Mouse (Mus musculus): ENCODE data around the gene Gpr89. TPM values are rescaled to one million over a fixed set of nuclear protein-coding genes. Genes with fewer than 3 reads are reported as not detected.

The Gpr89 gene
- polyA plus RNA-seq, 1 experiment from 2014 or later = 38.5 TPM

DNA sequence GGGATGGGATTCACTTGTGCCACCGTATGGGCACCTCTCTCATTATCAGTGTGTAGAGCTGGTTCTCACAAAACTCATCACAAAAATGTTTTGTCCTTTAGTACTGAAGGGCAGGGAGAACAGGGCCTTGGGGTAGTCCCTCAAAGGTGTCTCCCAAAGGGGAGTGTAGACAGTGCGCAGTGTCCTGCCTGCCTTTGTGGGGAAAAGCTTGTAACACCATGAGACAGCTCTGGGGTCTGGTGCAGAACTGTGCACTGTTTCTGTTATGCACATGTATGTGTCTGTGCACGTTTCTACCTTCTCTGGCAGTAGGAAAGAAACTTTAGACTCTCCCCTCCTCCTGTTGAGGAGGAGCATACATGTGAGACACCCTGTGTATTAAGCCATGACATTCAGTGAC lies 37.3 kb downstream of the Gpr89 start:
- Histone ChIP-seq H3K27me3 (no peaks in the 10 kb centered on the region), H3K4me3 (no peak overlapping the region), H3K9me3 (no peaks in the 10 kb centered on the region), H3K9ac (no peak overlapping the region), H3K4me1 (replicated peaks) (no peaks in the 10 kb centered on the region), H3K4me2 (no peak overlapping the region), H3K27ac (replicated peaks) (no peak overlapping the region), H3K36me3 (peaks cover 49% of the 10 kb centered on the region)
- 93% methylated on average over 3 of the region's 3 CpGs for WGBS
- no peak for ATAC-seq (ENCODE audit: low FRiP score, low read depth)

DNA sequence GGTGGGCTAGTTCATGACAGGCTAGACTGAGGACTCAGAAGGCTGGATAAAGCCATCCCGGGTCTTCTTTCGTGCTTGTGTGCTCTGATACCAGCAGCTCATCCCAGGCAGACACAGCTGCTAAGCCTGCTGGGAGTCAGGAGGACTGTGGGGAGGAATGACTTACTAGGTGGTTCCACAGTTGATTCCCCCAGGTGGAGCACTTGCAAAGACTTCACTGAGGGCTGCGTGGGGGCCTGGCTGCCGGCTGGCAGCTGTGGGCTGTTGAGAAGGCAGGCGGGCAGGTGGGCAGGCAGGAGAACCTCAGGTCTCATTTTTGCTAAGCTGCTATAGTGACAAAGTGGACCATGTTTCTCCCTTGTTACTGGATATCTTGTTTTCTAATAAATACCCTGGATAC lies 44.6 kb downstream of the Gpr89 start:
- WGBS = 96% methylated on average over 5 of the region's 5 CpGs
- ATAC-seq (ENCODE audit: low FRiP score, low read depth) = no peak

DNA sequence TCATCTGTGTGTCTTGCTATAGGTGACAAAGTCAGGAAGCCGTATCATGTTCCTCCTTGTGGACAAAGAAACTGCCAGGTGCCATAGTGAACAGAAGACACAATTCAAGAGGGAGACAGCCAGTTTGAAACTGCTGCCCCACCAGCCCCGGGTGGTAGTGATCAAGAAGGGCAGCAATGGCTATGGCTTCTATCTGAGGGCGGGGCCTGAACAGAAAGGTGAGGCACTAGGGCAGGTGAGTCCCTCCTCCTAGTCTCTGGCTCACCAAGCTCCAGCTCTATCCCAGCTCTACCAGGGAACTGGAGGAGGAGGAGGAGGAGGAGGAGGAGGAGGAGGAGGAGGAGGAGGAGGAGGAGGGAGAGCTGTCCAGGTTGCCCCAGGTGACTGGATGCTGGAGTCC lies 49.3 kb downstream of the Gpr89 start:
- Histone ChIP-seq H3K4me2 (no peak overlapping the region), H3K36me3 (no peaks in the 10 kb centered on the region), H3K27ac (replicated peaks) (no peak overlapping the region), H3K4me3 (no peak overlapping the region), H3K4me1 (replicated peaks) (no peaks in the 10 kb centered on the region), H3K27me3 (no peaks in the 10 kb centered on the region), H3K9ac (no peak overlapping the region), H3K9me3 (no peaks in the 10 kb centered on the region)
- 78% methylated on average over 3 of the region's 3 CpGs for WGBS
- ATAC-seq (ENCODE audit: low FRiP score, low read depth) = no peak

More for the DNA sequence above, 44.6 kb downstream of the Gpr89 start:
- H3K4me1 ChIP-seq (replicated peaks) = no peaks in the 10 kb centered on the region
- H3K9ac ChIP-seq = no peak overlapping the region
- no peaks in the 10 kb centered on the region for H3K27me3 ChIP-seq
- H3K4me2 ChIP-seq = no peak overlapping the region
- no peak overlapping the region for H3K27ac ChIP-seq (replicated peaks)
- no peaks in the 10 kb centered on the region for H3K9me3 ChIP-seq
- H3K4me3 ChIP-seq = no peak overlapping the region
- H3K36me3 ChIP-seq = no peaks in the 10 kb centered on the region

DNA sequence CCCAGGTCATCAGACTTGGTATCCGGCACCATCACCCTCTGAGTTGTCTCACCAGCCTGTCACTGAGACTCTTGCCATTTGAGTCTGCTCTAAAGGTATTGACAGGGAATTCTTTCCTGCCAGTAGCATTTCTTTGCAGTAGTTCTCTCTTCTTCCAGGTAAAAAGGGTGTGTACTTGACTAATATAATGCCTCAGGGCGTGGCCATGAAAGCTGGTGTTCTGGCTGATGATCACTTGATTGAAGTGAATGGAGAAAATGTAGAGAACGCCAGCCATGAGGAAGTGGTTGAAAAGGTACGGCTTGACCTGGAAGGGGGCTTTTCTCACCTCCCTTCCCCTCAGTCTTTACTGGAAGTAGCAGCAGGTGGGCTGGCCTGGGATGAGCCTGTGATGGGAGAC lies 50.8 kb downstream of the Gpr89 start:
- ATAC-seq (ENCODE audit: low FRiP score, low read depth) = no peak
- 90% methylated on average over 4 of the region's 4 CpGs for WGBS
- Histone ChIP-seq H3K9ac (no peak overlapping the region), H3K4me2 (no peak overlapping the region), H3K27me3 (no peaks in the 10 kb centered on the region), H3K27ac (replicated peaks) (no peak overlapping the region), H3K36me3 (no peaks in the 10 kb centered on the region), H3K4me3 (no peak overlapping the region), H3K9me3 (no peaks in the 10 kb centered on the region), H3K4me1 (replicated peaks) (no peaks in the 10 kb centered on the region)

DNA sequence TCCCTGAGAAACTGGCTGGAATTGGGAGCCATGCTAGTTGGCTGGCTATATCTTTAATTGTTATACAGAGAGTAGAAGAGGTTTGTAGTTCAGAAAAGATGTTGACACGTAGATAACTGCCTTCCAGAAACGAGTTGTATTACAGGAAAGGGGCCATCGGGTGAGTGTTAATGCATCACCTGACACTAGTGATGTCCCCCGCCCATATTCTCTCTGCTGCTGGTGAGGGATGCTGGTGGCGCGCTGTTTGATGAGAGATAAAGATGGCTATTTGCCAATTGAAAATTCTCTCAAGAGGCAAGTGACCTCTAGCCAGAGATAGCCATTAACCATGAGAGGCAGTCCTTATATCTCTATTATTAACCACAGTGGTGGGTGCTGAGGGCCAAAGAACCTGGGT lies 52.6 kb downstream of the Gpr89 start:
- no peak overlapping the region for H3K4me2 ChIP-seq
- no peaks in the 10 kb centered on the region for H3K27me3 ChIP-seq
- no peaks in the 10 kb centered on the region for H3K36me3 ChIP-seq
- no peak overlapping the region for H3K4me3 ChIP-seq
- 75% methylated on average over 6 of the region's 6 CpGs for WGBS
- no peaks in the 10 kb centered on the region for H3K4me1 ChIP-seq (replicated peaks)
- H3K9ac ChIP-seq = no peak overlapping the region
- no peak overlapping the region for H3K27ac ChIP-seq (replicated peaks)
- ATAC-seq (ENCODE audit: low FRiP score, low read depth) = no peak
- no peaks in the 10 kb centered on the region for H3K9me3 ChIP-seq

DNA sequence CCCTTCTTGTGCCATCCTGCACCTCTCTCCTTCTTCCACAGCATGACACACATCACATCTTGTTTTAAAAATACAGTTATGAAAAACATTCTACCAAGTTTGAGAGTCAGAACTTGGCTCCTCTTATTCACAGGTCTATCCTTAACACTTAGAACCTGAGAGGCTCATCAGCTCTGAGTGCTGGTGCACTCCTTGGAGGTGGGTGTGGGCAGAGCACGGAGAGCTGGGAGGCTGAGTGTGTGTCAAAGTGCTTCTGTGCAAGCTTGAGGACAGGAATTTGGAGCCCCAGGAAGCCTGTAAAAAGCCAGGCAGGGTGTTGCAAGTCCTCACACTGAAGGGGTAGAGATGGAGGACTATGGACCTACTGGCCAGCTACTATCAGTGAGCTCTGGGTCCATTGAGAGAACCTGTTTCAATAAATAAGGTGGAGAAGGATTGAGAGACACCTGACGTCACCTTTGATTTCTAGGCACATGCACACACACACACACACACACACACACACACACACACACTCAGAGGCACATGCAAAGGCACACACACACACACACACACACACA lies 55.9 kb downstream of the Gpr89 start:
- H3K27ac ChIP-seq (replicated peaks) = no peak overlapping the region
- H3K9ac ChIP-seq = no peak overlapping the region
- H3K4me3 ChIP-seq = no peak overlapping the region
- no peak overlapping the region for H3K4me2 ChIP-seq
- H3K36me3 ChIP-seq = no peaks in the 10 kb centered on the region
- H3K4me1 ChIP-seq (replicated peaks) = no peaks in the 10 kb centered on the region
- H3K9me3 ChIP-seq = no peaks in the 10 kb centered on the region
- no peaks in the 10 kb centered on the region for H3K27me3 ChIP-seq
- 90% methylated on average over 2 of the region's 2 CpGs for WGBS
- no peak for ATAC-seq (ENCODE audit: low FRiP score, low read depth)

DNA sequence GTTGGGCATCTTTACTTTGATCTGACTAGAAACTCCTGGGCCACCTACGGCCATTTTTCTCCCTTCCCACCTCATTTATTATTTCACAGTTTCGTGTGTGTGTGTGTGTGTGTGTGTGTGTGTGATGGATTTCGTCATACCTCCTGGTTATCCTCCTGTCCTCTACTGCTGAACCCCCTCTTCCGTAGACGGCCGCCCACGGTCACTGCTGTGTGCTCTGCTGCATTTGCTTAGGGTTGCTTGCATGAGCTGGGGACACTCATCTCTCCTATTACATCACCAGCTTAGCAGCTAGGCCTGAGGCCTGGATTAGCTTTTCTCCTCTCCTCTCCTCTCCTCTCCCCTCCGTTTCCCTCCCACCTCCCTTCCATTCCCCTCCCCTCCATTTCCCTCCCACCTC lies 56.7 kb downstream of the Gpr89 start:
- Histone ChIP-seq H3K4me2 (no peak overlapping the region), H3K4me3 (no peak overlapping the region), H3K9ac (no peak overlapping the region), H3K36me3 (no peaks in the 10 kb centered on the region), H3K27ac (replicated peaks) (no peak overlapping the region), H3K27me3 (no peaks in the 10 kb centered on the region), H3K9me3 (no peaks in the 10 kb centered on the region), H3K4me1 (replicated peaks) (no peaks in the 10 kb centered on the region)
- 89% methylated on average over 7 of the region's 8 CpGs for WGBS
- no peak for ATAC-seq (ENCODE audit: low FRiP score, low read depth)

DNA sequence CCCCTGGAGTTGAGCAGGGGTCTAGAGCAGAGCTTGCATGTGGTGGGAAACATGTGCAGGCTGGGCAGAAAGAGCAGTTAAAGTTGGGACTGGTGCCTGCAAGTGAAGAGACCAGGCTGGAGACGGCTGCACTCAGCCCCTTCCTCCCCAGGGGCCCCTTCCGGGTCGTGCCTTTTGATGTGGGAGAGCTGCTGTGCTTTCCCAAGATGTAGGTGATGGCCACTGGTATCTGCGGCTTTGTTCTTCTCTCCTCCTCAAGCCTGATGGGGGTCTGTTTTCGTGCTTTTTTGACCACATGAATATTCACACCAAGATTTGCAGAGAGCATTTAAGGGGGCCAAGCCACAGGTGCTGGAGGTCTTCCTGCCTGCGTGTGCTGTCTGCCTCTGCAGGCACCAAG lies 57.5 kb downstream of the Gpr89 start:
- no peak for ATAC-seq (ENCODE audit: low FRiP score, low read depth)
- Histone ChIP-seq H3K4me2 (no peak overlapping the region), H3K27me3 (no peaks in the 10 kb centered on the region), H3K4me1 (replicated peaks) (no peaks in the 10 kb centered on the region), H3K9ac (no peak overlapping the region), H3K36me3 (no peaks in the 10 kb centered on the region), H3K9me3 (no peaks in the 10 kb centered on the region), H3K27ac (replicated peaks) (no peak overlapping the region), H3K4me3 (no peak overlapping the region)
- WGBS = 35% methylated on average over 6 of the region's 6 CpGs

DNA sequence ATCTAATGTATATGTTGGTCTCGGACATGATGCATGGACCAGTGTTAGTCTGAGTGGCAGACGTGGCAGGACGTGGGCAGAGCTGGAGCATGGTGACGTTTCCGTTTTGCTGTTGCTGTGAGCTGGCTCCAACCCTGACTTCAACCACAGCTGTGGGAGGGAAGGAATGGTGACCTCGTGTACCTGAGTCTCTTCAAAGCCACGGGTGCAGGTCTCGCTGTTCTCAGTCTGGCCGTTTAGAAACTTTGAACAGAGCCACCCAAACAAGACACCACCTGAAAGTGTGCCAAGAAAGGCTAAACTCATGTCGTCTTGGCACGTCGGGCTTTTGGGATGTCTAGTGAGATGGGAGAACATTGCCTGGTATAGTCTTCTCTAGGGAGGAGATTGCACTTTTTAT lies 58.2 kb downstream of the Gpr89 start:
- Histone ChIP-seq H3K27ac (replicated peaks) (no peak overlapping the region), H3K4me3 (no peak overlapping the region), H3K9ac (no peak overlapping the region), H3K4me1 (replicated peaks) (no peaks in the 10 kb centered on the region), H3K4me2 (no peak overlapping the region), H3K9me3 (no peaks in the 10 kb centered on the region), H3K36me3 (no peaks in the 10 kb centered on the region), H3K27me3 (no peaks in the 10 kb centered on the region)
- no peak for ATAC-seq (ENCODE audit: low FRiP score, low read depth)
- 87% methylated on average over 12 of the region's 12 CpGs for WGBS

DNA sequence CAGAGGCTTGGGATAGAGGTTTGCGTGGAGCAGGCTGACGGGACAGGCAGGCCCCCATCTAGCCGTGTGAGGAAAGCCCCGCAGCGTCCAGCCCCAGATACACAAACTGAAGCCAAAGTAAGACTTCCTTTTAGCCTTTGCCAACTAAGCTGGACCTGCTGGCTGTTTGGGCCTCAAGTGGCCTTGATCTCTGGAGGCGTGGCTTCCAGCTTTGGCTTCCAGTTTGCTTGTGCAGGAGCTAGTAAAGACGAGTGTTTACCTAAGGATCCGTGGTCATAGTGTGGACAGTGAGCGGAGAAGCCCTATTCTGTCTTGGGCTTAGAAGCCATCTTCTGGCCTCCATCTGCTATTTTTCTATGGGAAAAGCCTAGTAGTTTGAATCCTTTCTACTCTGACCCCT lies 59.3 kb downstream of the Gpr89 start:
- no peak overlapping the region for H3K9ac ChIP-seq
- H3K4me1 ChIP-seq (replicated peaks) = no peaks in the 10 kb centered on the region
- no peak overlapping the region for H3K4me2 ChIP-seq
- no peak overlapping the region for H3K4me3 ChIP-seq
- H3K9me3 ChIP-seq = no peaks in the 10 kb centered on the region
- no peak for ATAC-seq (ENCODE audit: low FRiP score, low read depth)
- H3K27me3 ChIP-seq = no peaks in the 10 kb centered on the region
- 89% methylated on average over 9 of the region's 9 CpGs for WGBS
- no peaks in the 10 kb centered on the region for H3K36me3 ChIP-seq
- H3K27ac ChIP-seq (replicated peaks) = no peak overlapping the region

DNA sequence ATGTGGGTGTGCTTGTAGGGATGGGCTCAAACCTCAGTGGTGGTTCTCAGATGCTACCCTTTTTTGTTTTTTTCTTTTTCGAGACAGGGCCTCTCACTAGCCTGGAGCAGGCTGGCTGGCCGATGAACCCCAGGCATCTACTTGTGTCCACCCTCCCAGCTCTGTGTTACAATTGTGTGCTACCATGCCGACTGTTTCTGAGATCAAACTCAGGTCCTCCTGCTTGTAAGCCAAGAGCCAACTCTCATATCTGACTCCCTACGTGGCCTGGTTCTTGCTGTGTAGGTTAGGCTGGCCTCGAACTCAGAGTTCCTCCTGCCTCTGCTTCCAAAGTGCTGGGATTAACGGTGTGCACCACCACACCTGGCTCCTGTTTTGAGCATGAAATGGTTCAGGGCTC lies 60.0 kb downstream of the Gpr89 start:
- no peak overlapping the region for H3K4me2 ChIP-seq
- H3K9me3 ChIP-seq = no peaks in the 10 kb centered on the region
- no peaks in the 10 kb centered on the region for H3K4me1 ChIP-seq (replicated peaks)
- no peak for ATAC-seq (ENCODE audit: low FRiP score, low read depth)
- no peaks in the 10 kb centered on the region for H3K27me3 ChIP-seq
- no peak overlapping the region for H3K27ac ChIP-seq (replicated peaks)
- WGBS = 94% methylated on average over 6 of the region's 6 CpGs
- H3K9ac ChIP-seq = no peak overlapping the region
- no peaks in the 10 kb centered on the region for H3K36me3 ChIP-seq
- H3K4me3 ChIP-seq = no peak overlapping the region

DNA sequence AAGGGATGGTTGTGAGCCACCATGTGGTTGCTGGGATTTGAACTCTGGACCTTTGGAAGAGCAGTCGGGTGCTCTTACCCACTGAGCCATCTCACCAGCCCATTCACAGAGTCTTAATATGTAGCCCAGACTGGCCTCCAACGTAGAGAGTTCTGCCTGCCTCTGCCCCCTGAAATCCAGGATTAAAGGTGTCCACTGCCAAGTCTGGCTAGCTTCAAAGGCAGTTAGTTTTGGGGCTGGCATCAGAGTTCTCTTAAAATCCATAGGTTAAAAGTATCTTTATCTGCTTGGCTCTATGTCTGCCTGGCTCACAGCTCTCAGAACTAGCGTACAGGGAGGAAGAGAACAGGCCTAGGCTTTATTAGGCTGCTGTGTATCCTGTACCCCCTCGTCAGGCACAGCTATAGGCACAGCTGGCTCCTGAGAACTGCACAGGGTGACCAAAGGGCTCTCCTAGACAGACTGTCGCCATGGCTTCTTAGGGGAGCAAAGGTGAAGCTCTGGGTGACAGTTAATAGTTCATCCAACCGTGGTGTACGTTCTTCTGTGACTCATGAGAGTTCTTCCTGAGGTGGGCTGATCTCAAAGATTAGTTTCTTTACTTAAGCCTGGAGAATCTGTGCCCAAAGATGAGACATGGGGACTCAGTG lies 66.0 kb downstream of the Gpr89 start:
- H3K4me3 ChIP-seq = no peak overlapping the region
- no peaks in the 10 kb centered on the region for H3K4me1 ChIP-seq (replicated peaks)
- H3K27ac ChIP-seq (replicated peaks) = no peak overlapping the region
- no peak overlapping the region for H3K4me2 ChIP-seq
- H3K9me3 ChIP-seq = no peaks in the 10 kb centered on the region
- ATAC-seq (ENCODE audit: low FRiP score, low read depth) = no peak
- no peaks in the 10 kb centered on the region for H3K27me3 ChIP-seq
- 86% methylated on average over 7 of the region's 7 CpGs for WGBS
- no peaks in the 10 kb centered on the region for H3K36me3 ChIP-seq
- no peak overlapping the region for H3K9ac ChIP-seq

DNA sequence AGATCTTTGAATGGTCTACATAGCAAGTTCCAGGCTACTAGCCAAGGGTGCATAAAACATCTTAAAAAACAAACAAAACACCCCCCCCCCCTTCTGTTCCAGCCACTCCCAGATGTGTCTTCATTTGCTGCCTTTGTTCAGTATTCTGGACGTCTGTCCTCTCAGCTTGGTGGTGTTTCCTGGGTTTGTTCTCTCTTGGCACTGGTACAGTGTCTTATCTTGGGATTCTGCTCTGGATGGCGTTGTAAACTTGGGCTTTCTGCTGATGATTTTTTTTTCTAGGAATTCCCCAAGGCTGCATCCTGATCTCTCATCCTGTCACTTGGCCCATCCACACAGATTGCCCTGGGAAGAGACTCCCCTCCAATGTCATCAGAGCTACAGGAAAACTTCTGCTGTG lies 68.7 kb downstream of the Gpr89 start:
- Histone ChIP-seq H3K9me3 (no peaks in the 10 kb centered on the region), H3K27me3 (no peaks in the 10 kb centered on the region), H3K4me2 (no peak overlapping the region), H3K4me3 (no peak overlapping the region), H3K4me1 (replicated peaks) (no peaks in the 10 kb centered on the region), H3K27ac (replicated peaks) (no peak overlapping the region), H3K36me3 (no peaks in the 10 kb centered on the region), H3K9ac (no peak overlapping the region)
- WGBS = 63% methylated on average over 2 of the region's 2 CpGs
- no peak for ATAC-seq (ENCODE audit: low FRiP score, low read depth)
